Mouse (Mus musculus) forebrain, embryonic 14.5 days (tissue): Measurements from ENCODE around the gene Plekhg3. TPM values are rescaled to one million over a fixed set of nuclear protein-coding genes. Genes with fewer than 3 reads are reported as not detected.

Source experiments
- ATAC-seq: fragments of 200-750 bp; cut with Nextera tagmentation; 2 replicates; pipeline ENCODE4 v1.8.0; 2017; ENCODE audit warnings: mild to moderate bottlenecking, moderate library complexity
- DNase-seq: peaks from one replicate; pipeline ENCODE4 v3.0.0-alpha.2; 2015; ENCODE audit warnings: low spot score
- H3K27ac ChIP-seq: fragments of 300-500 bp; sonication (generic); 2 replicates; pipeline ENCODE4 v1.5.1; 2014; ENCODE audit warnings: low read depth, mild to moderate bottlenecking, control low read depth, low read length, moderate library complexity
- H3K27me3 ChIP-seq: fragments of 300-500 bp; sonication (generic); replicated peaks from 2 replicates; pipeline ENCODE4 v1.6.1; 2014; ENCODE audit warnings: low read length, control low read depth, mixed read lengths; ENCODE audit not compliant: control insufficient read depth, insufficient read depth
- H3K36me3 ChIP-seq: fragments of 300-500 bp; sonication (generic); 2 replicates; pipeline ENCODE4 v1.6.1; 2014; ENCODE audit warnings: low read length, control low read depth; ENCODE audit not compliant: control insufficient read depth, insufficient read depth
- H3K4me1 ChIP-seq: fragments of 300-500 bp; sonication (generic); 2 replicates; pipeline ENCODE4 v1.6.1; 2014; ENCODE audit warnings: antibody characterized with exemption, low read length, control low read depth; ENCODE audit not compliant: control insufficient read depth, insufficient read depth
- H3K4me2 ChIP-seq: fragments of 300-500 bp; sonication (generic); 2 replicates; pipeline ENCODE4 v1.6.1; 2014; ENCODE audit warnings: mild to moderate bottlenecking, control low read depth, low read length
- H3K4me3 ChIP-seq: fragments of 300-500 bp; sonication (generic); 2 replicates; pipeline ENCODE4 v1.5.1; 2014; ENCODE audit warnings: low read depth, low read length, control low read depth
- H3K9ac ChIP-seq: fragments of 300-500 bp; sonication (generic); 2 replicates; pipeline ENCODE4 v1.6.1; 2014; ENCODE audit warnings: mild to moderate bottlenecking, low read length, control low read depth, moderate library complexity
- H3K9me3 ChIP-seq: fragments of 300-500 bp; sonication (generic); replicated peaks from 2 replicates; pipeline ENCODE4 v1.6.1; 2016; ENCODE audit warnings: low read length, control low read depth, mixed read lengths; ENCODE audit not compliant: control insufficient read depth
- WGBS: fragments of 180-500 bp; shearing (Covaris S2); extraction: QIAGEN DNeasy Blood & Tissue Kit; methylation state at CpG from one replicate; pipeline ENCODE4 v1.1.7; 2014; 5-methylcytosine and 5-hydroxymethylcytosine counted together
- polyA plus RNA-seq: library from polyadenylated mRNA; unstranded; fragments of >200 nt; fragmentation: Nextera tagmentation; extraction: Ambion mirVana; gene quantifications from 2 replicates; pipeline ENCODE4 v1.2.1, GENCODE M21; 2014

Plekhg3 gene
- polyA plus RNA-seq, 1 experiment from 2014 or later, result 0.47 TPM

DNA sequence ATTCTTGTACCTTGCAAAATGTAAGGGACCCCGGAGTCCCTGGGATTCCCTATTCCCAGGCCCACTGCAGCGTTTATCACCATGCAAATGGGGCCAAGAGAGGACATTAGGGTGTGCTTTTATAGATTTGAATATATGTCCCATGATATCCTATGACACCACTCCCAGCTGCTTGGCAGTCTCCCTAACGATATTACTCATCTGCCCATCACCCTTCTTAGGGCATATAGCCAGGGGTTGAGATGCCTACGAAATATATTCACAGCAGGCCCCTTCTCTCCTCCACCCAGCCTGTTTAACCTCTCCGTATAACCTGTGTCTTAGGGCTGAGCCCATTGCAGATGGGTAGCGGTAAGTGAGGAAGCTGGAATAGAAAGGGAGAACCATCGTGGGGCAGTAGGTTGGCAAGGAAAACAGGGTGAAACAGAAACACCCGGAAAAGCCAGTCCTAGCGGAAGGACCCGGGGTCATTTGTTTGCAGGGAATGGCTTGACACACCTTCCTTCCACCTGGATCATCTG is 10.1 kb downstream of the Plekhg3 start:
- Histone ChIP-seq H3K4me1 (no peaks in the 10 kb centered on the region), H3K27ac (no peak overlapping the region), H3K9me3 (no peaks in the 10 kb centered on the region), H3K27me3 (0 out of 2 replicates have a peak, but pooled peaks cover 4% of the 10 kb centered on the region), H3K4me2 (no peak overlapping the region), H3K4me3 (no peak overlapping the region), H3K9ac (no peak overlapping the region), H3K36me3 (no peaks in the 10 kb centered on the region)
- ATAC-seq, result no peak
- 78% methylated on average over 10 of the region's 10 CpGs for WGBS
- DNase-seq, result no peak

DNA sequence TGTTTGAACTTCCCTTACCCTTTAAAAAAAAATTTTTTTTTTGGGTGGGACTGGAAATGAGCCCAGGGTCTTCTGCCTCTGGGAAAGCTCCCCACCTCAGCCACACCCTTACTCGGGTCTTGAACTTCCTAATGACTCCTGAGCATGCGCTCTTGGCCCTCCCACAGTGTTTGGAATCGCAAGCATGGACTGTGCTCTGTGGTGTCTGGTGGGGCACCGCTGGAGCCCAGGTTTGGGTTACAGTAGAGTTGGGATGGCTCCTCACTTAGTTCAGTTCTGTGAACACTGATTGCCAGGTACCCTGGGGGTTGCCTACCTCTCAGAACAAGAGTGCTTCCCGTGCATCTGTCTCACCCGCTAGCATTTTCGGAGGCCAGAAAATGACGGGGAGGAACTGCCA is 10.8 kb downstream of the Plekhg3 start:
- H3K4me3 ChIP-seq, result no peak overlapping the region
- no peak overlapping the region for H3K4me2 ChIP-seq
- 43% methylated on average over 8 of the region's 8 CpGs for WGBS
- no peak overlapping the region for H3K27ac ChIP-seq
- ATAC-seq (no peak), DNase-seq (no peak)
- H3K36me3 ChIP-seq, result no peaks in the 10 kb centered on the region
- H3K9me3 ChIP-seq, result no peaks in the 10 kb centered on the region
- H3K9ac ChIP-seq, result no peak overlapping the region
- peaks cover under 1% of the 10 kb centered on the region; the same call in 1 of the 2 replicates for H3K4me1 ChIP-seq
- H3K27me3 ChIP-seq, result peaks cover 5% of the 10 kb centered on the region; the same call in 1 of the 2 replicates

DNA sequence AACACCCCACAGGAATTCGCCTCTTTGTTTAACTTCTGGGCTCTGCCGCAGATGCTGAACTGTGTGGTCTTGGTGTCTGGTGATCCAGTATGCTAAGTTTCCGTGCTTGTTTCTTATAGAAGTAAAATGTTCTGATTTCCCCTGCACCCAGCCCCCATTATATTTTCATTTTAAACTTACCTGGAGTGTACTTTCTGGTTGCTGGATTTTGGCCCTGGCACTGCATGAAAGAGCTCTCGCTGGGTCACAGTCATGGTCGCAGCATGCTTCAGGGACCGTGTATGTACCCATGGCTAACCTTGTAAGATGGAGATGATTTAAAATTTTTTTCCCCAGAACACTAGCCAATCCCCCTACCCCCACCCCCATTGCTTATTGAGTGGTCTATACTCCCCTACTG is 11.2 kb downstream of the Plekhg3 start:
- Histone ChIP-seq H3K4me3 (no peak overlapping the region), H3K4me2 (no peak overlapping the region), H3K36me3 (no peaks in the 10 kb centered on the region), H3K9me3 (no peaks in the 10 kb centered on the region), H3K27me3 (peaks cover 5% of the 10 kb centered on the region; the same call in 1 of the 2 replicates), H3K4me1 (peaks cover 4% of the 10 kb centered on the region; the same call in 1 of the 2 replicates), H3K9ac (no peak overlapping the region), H3K27ac (no peak overlapping the region)
- DNase-seq (no peak), ATAC-seq (no peak)
- WGBS, result 77% methylated on average over 6 of the region's 6 CpGs

DNA sequence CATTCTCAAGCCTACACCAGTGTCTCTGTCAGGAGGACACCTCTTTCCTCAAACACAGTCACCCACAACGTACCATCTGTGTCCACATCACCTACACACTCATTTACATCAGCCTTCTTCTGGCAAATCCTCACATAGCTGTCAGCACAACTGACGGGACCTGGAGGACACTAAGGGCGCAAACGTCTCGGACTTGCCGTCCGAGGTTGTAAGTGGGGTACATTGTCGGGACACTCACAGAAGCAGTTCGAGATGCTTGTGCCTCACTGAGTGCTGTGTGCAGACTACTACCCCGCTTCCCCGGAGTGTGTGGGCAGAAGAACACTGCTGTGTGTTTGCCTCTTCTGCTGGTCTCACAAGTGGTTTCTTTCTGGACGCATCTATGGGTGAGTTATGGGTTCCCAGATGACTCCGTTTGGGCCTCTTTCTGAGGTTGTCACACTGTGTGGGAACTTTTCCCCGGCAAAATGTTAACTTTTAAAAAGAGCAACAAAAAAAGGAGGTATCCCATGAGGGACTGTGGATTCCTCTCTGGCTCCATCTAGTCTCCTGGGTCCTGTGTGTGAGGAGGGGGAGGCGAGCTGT is 15.2 kb downstream of the Plekhg3 start:
- H3K4me3 ChIP-seq, result no peak overlapping the region
- ATAC-seq (no peak), DNase-seq (no peak)
- H3K36me3 ChIP-seq, result no peaks in the 10 kb centered on the region
- peaks cover 14% of the 10 kb centered on the region for H3K4me1 ChIP-seq
- H3K4me2 ChIP-seq, result no peak overlapping the region
- no peak overlapping the region for H3K27ac ChIP-seq
- WGBS, result 56% methylated on average over 15 of the region's 15 CpGs
- no peaks in the 10 kb centered on the region for H3K9me3 ChIP-seq
- peaks cover 5% of the 10 kb centered on the region; the same call in 1 of the 2 replicates for H3K27me3 ChIP-seq
- no peak overlapping the region for H3K9ac ChIP-seq

DNA sequence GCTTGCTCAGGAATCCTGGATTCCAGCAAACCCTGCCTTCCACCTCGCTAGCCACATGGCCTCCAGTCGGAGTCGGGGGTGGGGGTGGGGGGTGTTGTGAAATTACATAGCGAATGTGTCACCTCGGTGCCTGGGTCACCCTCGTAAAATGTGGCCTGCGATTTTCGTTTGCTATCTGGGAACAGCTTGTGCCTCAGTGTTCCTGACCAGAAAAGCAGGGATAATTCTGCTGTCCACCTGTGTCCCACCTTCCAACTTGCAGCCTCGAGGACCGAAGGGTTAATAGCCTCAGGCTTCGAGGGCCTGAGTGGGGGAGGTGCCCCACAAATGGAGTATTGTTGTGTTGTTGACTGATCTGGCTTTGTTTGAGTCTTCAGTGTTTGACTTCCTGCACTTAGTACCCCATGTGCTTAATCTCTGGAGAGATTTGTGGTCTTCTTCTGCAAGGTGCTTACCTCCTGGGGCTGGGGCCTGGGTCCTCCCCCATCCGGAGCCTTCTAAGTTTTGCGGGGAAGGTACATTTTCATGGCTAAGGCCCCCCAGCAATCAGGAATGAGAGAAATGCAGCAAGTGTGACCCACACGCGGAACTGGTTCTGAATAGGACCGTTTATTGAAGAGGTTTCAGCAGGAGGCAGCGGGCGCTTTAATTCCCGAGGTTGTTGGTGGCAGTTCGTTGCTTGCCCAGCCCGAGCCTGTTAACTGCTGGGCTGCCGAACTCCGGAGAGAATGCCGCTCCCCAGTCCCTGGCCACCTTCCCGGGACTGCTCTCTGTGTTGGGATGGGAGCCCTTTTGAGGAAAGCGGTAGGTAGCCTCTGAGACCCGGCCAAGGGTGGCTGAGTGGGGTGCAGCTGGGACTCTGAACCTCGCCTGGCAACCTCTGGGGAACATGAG is 15.9 kb downstream of the Plekhg3 start:
- no peak overlapping the region for H3K9ac ChIP-seq
- peaks cover 5% of the 10 kb centered on the region; the same call in 1 of the 2 replicates for H3K27me3 ChIP-seq
- H3K9me3 ChIP-seq, result no peaks in the 10 kb centered on the region
- H3K4me2 ChIP-seq, result peak overlapping the region; percentile 39
- 5% methylated on average over 28 of the region's 28 CpGs for WGBS
- DNase-seq, result peak; percentile 59
- H3K27ac ChIP-seq, result no peak overlapping the region
- peaks cover 14% of the 10 kb centered on the region for H3K4me1 ChIP-seq
- peak; percentile 65; the same call in 1 of the 2 replicates for ATAC-seq
- no peaks in the 10 kb centered on the region for H3K36me3 ChIP-seq
- H3K4me3 ChIP-seq, result no peak overlapping the region

DNA sequence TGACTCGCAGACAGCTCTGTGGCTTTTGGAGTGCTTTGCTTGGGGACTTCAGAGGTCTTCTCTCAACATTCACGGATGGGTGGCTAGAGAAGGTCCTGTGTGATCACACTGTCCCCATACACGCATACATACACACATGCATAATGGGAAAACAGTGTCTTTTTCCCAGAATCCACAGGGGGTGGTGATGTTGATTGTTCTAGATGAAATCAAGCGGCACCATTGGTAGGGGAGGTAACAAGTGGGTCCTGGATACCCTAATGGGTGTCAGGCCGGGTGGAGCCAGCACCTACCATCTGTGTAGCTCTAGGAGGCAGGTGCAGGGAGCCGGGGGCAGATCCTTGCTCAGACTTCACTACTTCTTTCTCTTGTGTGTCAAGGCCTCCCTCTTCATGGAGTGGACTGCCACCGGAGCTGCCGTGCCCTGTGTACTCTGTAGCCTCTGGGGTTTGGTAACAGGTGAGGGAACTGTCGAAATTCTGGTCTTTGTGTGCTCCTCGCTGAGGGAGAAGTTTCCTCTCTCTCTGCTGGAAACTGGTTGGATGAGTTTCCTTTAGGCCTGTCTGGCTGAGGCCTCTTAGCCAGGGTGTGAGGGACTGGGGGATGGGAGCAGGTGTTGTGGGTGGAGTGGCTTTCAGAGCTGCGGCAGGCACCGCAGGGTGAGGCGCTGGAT is 16.9 kb downstream of the Plekhg3 start:
- DNase-seq (no peak), ATAC-seq (peak; percentile 23; the same call in 1 of the 2 replicates)
- Histone ChIP-seq H3K9me3 (no peaks in the 10 kb centered on the region), H3K4me1 (peaks cover 14% of the 10 kb centered on the region), H3K9ac (no peak overlapping the region), H3K4me3 (no peak overlapping the region), H3K36me3 (no peaks in the 10 kb centered on the region), H3K27ac (no peak overlapping the region), H3K4me2 (peak overlapping the region; percentile 39; the same call in 1 of the 2 replicates), H3K27me3 (peaks cover 5% of the 10 kb centered on the region; the same call in 1 of the 2 replicates)
- WGBS, result 18% methylated on average over 13 of the region's 13 CpGs

DNA sequence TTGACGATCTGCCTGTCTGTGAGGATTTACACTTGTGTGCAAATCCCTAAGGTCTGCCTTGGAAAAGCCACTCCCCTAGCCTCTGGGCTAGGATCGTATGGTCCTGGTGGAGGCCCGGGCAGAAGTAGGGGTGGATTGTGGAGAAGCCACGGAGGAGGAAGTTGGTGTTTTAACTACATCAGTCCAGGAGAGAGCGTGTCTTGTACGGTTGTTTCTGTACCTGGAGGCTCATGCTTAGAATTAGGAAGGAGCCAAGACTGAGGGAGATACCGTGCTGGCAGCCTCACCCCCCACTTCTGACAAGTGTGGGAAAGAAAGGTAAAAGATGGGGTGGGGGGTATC is 17.4 kb downstream of the Plekhg3 start:
- H3K9ac ChIP-seq, result no peak overlapping the region
- ATAC-seq (no peak), DNase-seq (no peak)
- H3K4me2 ChIP-seq, result no peak overlapping the region
- 21% methylated on average over 7 of the region's 7 CpGs for WGBS
- H3K4me1 ChIP-seq, result peaks cover 14% of the 10 kb centered on the region
- H3K9me3 ChIP-seq, result no peaks in the 10 kb centered on the region
- H3K36me3 ChIP-seq, result no peaks in the 10 kb centered on the region
- H3K27me3 ChIP-seq, result peaks cover 5% of the 10 kb centered on the region; the same call in 1 of the 2 replicates
- H3K27ac ChIP-seq, result no peak overlapping the region
- no peak overlapping the region for H3K4me3 ChIP-seq

DNA sequence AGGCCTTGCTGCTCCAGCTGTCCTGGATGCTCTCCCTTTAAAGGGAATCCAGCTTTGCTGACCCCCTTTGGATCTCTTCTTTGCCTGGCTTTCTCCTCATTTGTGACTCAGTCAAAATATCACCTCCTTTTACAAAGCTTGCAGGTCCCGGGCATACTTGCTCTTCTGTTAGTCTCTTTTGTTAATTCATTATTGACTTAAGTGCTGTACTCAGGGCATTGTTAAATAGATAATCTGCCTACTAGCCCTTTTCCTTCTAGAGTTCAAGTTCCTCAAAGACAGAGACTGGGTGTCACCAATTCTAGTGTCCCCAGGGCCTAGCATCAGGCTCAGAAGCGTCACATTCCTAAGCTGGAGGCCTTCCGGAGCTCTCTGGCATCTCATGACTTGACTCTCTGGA is 18.5 kb downstream of the Plekhg3 start:
- Histone ChIP-seq H3K9me3 (no peaks in the 10 kb centered on the region), H3K27me3 (peaks cover 5% of the 10 kb centered on the region; the same call in 1 of the 2 replicates), H3K9ac (no peak overlapping the region), H3K36me3 (no peaks in the 10 kb centered on the region), H3K4me2 (no peak overlapping the region), H3K4me1 (peaks cover 14% of the 10 kb centered on the region), H3K4me3 (no peak overlapping the region), H3K27ac (no peak overlapping the region)
- DNase-seq (no peak), ATAC-seq (no peak)
- 63% methylated on average over 3 of the region's 3 CpGs for WGBS
